Mouse (Mus musculus) hindbrain, embryonic 15.5 days (tissue): ENCODE measurements at regions not wholly inside any gene's neighbourhood (a gene's known extent, or its start where the extent isn't known, plus 50 kb on each side); places are given as distances from the start of the nearest gene placed in this dataset.

Experiments used
- ATAC-seq: fragments of 200-750 bp; cut with Nextera tagmentation; 2 replicates; pipeline ENCODE4 v1.8.0; 2017; ENCODE audit warnings: low read depth, moderate number of reproducible peaks, moderate TSS enrichment; ENCODE audit not compliant: low FRiP score
- H3K27ac ChIP-seq: fragments of 300-500 bp; sonication (generic); replicated peaks from 2 replicates; pipeline ENCODE4 v1.5.1; 2015; ENCODE audit warnings: mild to moderate bottlenecking, inconsistent platforms
- H3K27me3 ChIP-seq: fragments of 300-500 bp; sonication (generic); 2 replicates; pipeline ENCODE4 v1.6.1; 2015; ENCODE audit warnings: control low read depth, inconsistent platforms
- H3K36me3 ChIP-seq: fragments of 300-500 bp; sonication (generic); 2 replicates; pipeline ENCODE4 v1.6.1; 2015; ENCODE audit warnings: control low read depth, inconsistent platforms
- H3K4me1 ChIP-seq: fragments of 300-500 bp; sonication (generic); replicated peaks from 2 replicates; pipeline ENCODE4 v1.6.1; 2015; ENCODE audit warnings: control low read depth, inconsistent platforms
- H3K4me2 ChIP-seq: fragments of 300-500 bp; sonication (generic); 2 replicates; pipeline ENCODE4 v1.6.1; 2015; ENCODE audit warnings: moderate library complexity, mild to moderate bottlenecking, inconsistent platforms
- H3K4me3 ChIP-seq: fragments of 300-500 bp; sonication (generic); 2 replicates; pipeline ENCODE4 v1.5.1; 2015; ENCODE audit warnings: mild to moderate bottlenecking, inconsistent platforms
- H3K9ac ChIP-seq: fragments of 300-500 bp; sonication (generic); 2 replicates; pipeline ENCODE4 v1.6.1; 2015; ENCODE audit warnings: inconsistent platforms
- H3K9me3 ChIP-seq: fragments of 300-500 bp; sonication (generic); 2 replicates; pipeline ENCODE4 v1.6.1; 2016; ENCODE audit warnings: control low read depth, inconsistent platforms
- WGBS: fragments of 180-500 bp; shearing (Covaris S2); methylation state at CpG from one replicate; pipeline ENCODE4 v1.1.7; 2015; 5-methylcytosine and 5-hydroxymethylcytosine counted together

GRCm38 (mm10) chr1:151095344-151096050 is 86.8 kb upstream of the Gm47985 start:
- WGBS: 43% methylated on average over 10 of the region's 10 CpGs
- Histone ChIP-seq H3K9me3 (no peaks in the 10 kb centered on the region), H3K36me3 (no peaks in the 10 kb centered on the region), H3K27ac (no peak overlapping the region), H3K9ac (no peak overlapping the region), H3K4me2 (peak overlapping the region; percentile 35), H3K4me1 (peaks cover 9% of the 10 kb centered on the region; the same call in 1 of the 2 replicates), H3K4me3 (no peak overlapping the region), H3K27me3 (no peaks in the 10 kb centered on the region)
- no peak for ATAC-seq

- Histone ChIP-seq H3K9me3 (no peaks in the 10 kb centered on the region), H3K4me3 (no peak overlapping the region), H3K36me3 (no peaks in the 10 kb centered on the region), H3K27ac (no peak overlapping the region), H3K4me1 (peaks cover 9% of the 10 kb centered on the region), H3K4me2 (peak overlapping the region; percentile 35), H3K27me3 (no peaks in the 10 kb centered on the region), H3K9ac (no peak overlapping the region)
- WGBS: 6% methylated on average over 9 of the region's 9 CpGs
- peak; percentile 42; the same call in 1 of the 2 replicates for ATAC-seq
Observed at GRCm38 (mm10) chr1:151096079-151096478, 86.3 kb upstream of the Gm47985 start.

GRCm38 (mm10) chr1:151097506-151097905 is 84.8 kb upstream of the Gm47985 start:
- H3K36me3 ChIP-seq: no peaks in the 10 kb centered on the region
- no peaks in the 10 kb centered on the region for H3K9me3 ChIP-seq
- H3K4me1 ChIP-seq: peaks cover 9% of the 10 kb centered on the region
- no peak overlapping the region for H3K9ac ChIP-seq
- 94% methylated on average over 1 of the region's 1 CpGs for WGBS
- no peaks in the 10 kb centered on the region for H3K27me3 ChIP-seq
- no peak overlapping the region for H3K27ac ChIP-seq
- no peak overlapping the region for H3K4me3 ChIP-seq
- ATAC-seq: no peak
- H3K4me2 ChIP-seq: no peak overlapping the region

GRCm38 (mm10) chr1:151098763-151099162 is 83.6 kb upstream of the Gm47985 start:
- H3K27ac ChIP-seq: no peak overlapping the region
- ATAC-seq: no peak
- H3K4me1 ChIP-seq: peaks cover 18% of the 10 kb centered on the region
- no peaks in the 10 kb centered on the region for H3K36me3 ChIP-seq
- H3K9me3 ChIP-seq: no peaks in the 10 kb centered on the region
- H3K4me3 ChIP-seq: no peak overlapping the region
- no peak overlapping the region for H3K9ac ChIP-seq
- H3K4me2 ChIP-seq: no peak overlapping the region
- 80% methylated on average over 1 of the region's 1 CpGs for WGBS
- H3K27me3 ChIP-seq: no peaks in the 10 kb centered on the region

GRCm38 (mm10) chr1:151100565-151101483 is 81.5 kb upstream of the Gm47985 start:
- Histone ChIP-seq H3K27me3 (no peaks in the 10 kb centered on the region), H3K9ac (no peak overlapping the region), H3K4me1 (peaks cover 14% of the 10 kb centered on the region), H3K9me3 (no peaks in the 10 kb centered on the region), H3K4me3 (no peak overlapping the region), H3K27ac (peak overlapping the region; percentile 38), H3K36me3 (no peaks in the 10 kb centered on the region), H3K4me2 (no peak overlapping the region)
- 57% methylated on average over 12 of the region's 12 CpGs for WGBS
- peak; percentile 59 for ATAC-seq

GRCm38 (mm10) chr1:151101516-151101915 is 80.8 kb upstream of the Gm47985 start:
- Histone ChIP-seq H3K4me1 (peaks cover 9% of the 10 kb centered on the region; the same call in 1 of the 2 replicates), H3K9me3 (no peaks in the 10 kb centered on the region), H3K4me2 (no peak overlapping the region), H3K4me3 (no peak overlapping the region), H3K36me3 (no peaks in the 10 kb centered on the region), H3K9ac (no peak overlapping the region), H3K27me3 (no peaks in the 10 kb centered on the region), H3K27ac (no peak overlapping the region)
- ATAC-seq: no peak
- 80% methylated on average over 1 of the region's 1 CpGs for WGBS

GRCm38 (mm10) chr1:151102061-151102460 is 80.3 kb upstream of the Gm47985 start:
- peaks cover 9% of the 10 kb centered on the region; the same call in 1 of the 2 replicates for H3K4me1 ChIP-seq

GRCm38 (mm10) chr1:151102646-151103391 is 79.5 kb upstream of the Gm47985 start:
- Histone ChIP-seq H3K4me2 (peak overlapping the region; percentile 14; the same call in 1 of the 2 replicates), H3K4me1 (peaks cover 9% of the 10 kb centered on the region; the same call in 1 of the 2 replicates), H3K9ac (no peak overlapping the region), H3K27me3 (no peaks in the 10 kb centered on the region), H3K9me3 (no peaks in the 10 kb centered on the region), H3K36me3 (no peaks in the 10 kb centered on the region), H3K27ac (no peak overlapping the region; the same call in 1 of the 2 replicates), H3K4me3 (no peak overlapping the region)
- ATAC-seq: peak; percentile 31; the same call in 1 of the 2 replicates
- WGBS: 85% methylated on average over 16 of the region's 16 CpGs

More at GRCm38 (mm10) chr1:151102061-151102460, 80.3 kb upstream of the Gm47985 start:
- Histone ChIP-seq H3K27me3 (no peaks in the 10 kb centered on the region), H3K36me3 (no peaks in the 10 kb centered on the region), H3K4me2 (no peak overlapping the region), H3K9me3 (no peaks in the 10 kb centered on the region), H3K27ac (no peak overlapping the region), H3K4me3 (no peak overlapping the region), H3K9ac (no peak overlapping the region)
- ATAC-seq: no peak
- WGBS: 84% methylated on average over 3 of the region's 3 CpGs

- peak; percentile 15; the same call in 1 of the 2 replicates for ATAC-seq
- 63% methylated on average over 6 of the region's 6 CpGs for WGBS
- Histone ChIP-seq H3K27me3 (no peaks in the 10 kb centered on the region), H3K4me1 (peaks cover 9% of the 10 kb centered on the region; the same call in 1 of the 2 replicates), H3K4me2 (peak overlapping the region; percentile 14; the same call in 1 of the 2 replicates), H3K27ac (no peak overlapping the region), H3K4me3 (no peak overlapping the region), H3K36me3 (no peaks in the 10 kb centered on the region), H3K9ac (no peak overlapping the region), H3K9me3 (no peaks in the 10 kb centered on the region)
Observed at GRCm38 (mm10) chr1:151103522-151104037, 78.8 kb upstream of the Gm47985 start.

GRCm38 (mm10) chr1:151104346-151104745 is 78.0 kb upstream of the Gm47985 start:
- peaks cover 9% of the 10 kb centered on the region; the same call in 1 of the 2 replicates for H3K4me1 ChIP-seq
- H3K9me3 ChIP-seq: no peaks in the 10 kb centered on the region
- WGBS: 91% methylated on average over 5 of the region's 5 CpGs
- no peak overlapping the region for H3K4me3 ChIP-seq
- no peaks in the 10 kb centered on the region for H3K27me3 ChIP-seq
- H3K4me2 ChIP-seq: no peak overlapping the region
- no peak overlapping the region for H3K9ac ChIP-seq
- no peak overlapping the region for H3K27ac ChIP-seq
- H3K36me3 ChIP-seq: no peaks in the 10 kb centered on the region
- no peak for ATAC-seq

- H3K27me3 ChIP-seq: no peaks in the 10 kb centered on the region
- 84% methylated on average over 2 of the region's 2 CpGs for WGBS
- no peak overlapping the region for H3K4me3 ChIP-seq
- H3K9me3 ChIP-seq: no peaks in the 10 kb centered on the region
- no peaks in the 10 kb centered on the region for H3K36me3 ChIP-seq
- H3K27ac ChIP-seq: no peak overlapping the region
- H3K4me1 ChIP-seq: peaks cover 9% of the 10 kb centered on the region; the same call in 1 of the 2 replicates
- no peak overlapping the region for H3K9ac ChIP-seq
- no peak overlapping the region for H3K4me2 ChIP-seq
- no peak for ATAC-seq
Observed at GRCm38 (mm10) chr1:151104806-151105205, 77.5 kb upstream of the Gm47985 start.
